Mouse (Mus musculus): ENCODE measurements at regions not wholly inside any gene's neighbourhood (a gene's known extent, or its start where the extent isn't known, plus 50 kb on each side); places are given as distances from the start of the nearest gene placed in this dataset.

GRCm38 (mm10) chr1:41559101-41559665 is 753.8 kb downstream of the Tmem182 start:
- TF ChIP-seq POLR2A (IDR thresholded peaks at IDR 0.05; ENCODE audit: low read depth, low read length) = no peak
- no peak for TF ChIP-seq EP300 (IDR thresholded peaks at IDR 0.05; ENCODE audit: low read length)
- TF ChIP-seq MEF2A (IDR thresholded peaks at IDR 0.05; ENCODE audit: borderline replicate concordance, low read depth, low read length) = no peak
- TF ChIP-seq ZKSCAN1 (IDR thresholded peaks at IDR 0.05; ENCODE audit: borderline replicate concordance, low read depth, low read length) = no peak
- no peak for TF ChIP-seq CTCF (conservative IDR thresholded peaks at IDR 0.05 in 1 of 2, IDR thresholded peaks at IDR 0.05 in 1 of 2; ENCODE audit: low read depth in 2 of 2, low read length in 2 of 2)
- no peak for TF ChIP-seq UBTF (IDR thresholded peaks at IDR 0.05; ENCODE audit: low read depth, low read length)
- TF ChIP-seq USF1 (IDR thresholded peaks at IDR 0.05; ENCODE audit: low read depth, low read length) = no peak
- no peak for TF ChIP-seq E2F4 (IDR thresholded peaks at IDR 0.05; ENCODE audit: insufficient replicate concordance, low read depth, low read length)
- TF ChIP-seq NRF1 (IDR thresholded peaks at IDR 0.05; ENCODE audit: low read depth, low read length) = no peak
- TF ChIP-seq POLR2AphosphoS2 (IDR thresholded peaks at IDR 0.05; ENCODE audit: low read depth, low read length) = no peak
- no peak for TF ChIP-seq JUN (IDR thresholded peaks at IDR 0.05; ENCODE audit: insufficient read depth, low read depth, low read length)
- no peak for TF ChIP-seq ELF1 (IDR thresholded peaks at IDR 0.05; ENCODE audit: low read depth, low read length)

All from CH12.LX (cell line).